Mouse (Mus musculus) kidney, adult 8-10 months (tissue): ENCODE data around the gene Qtrt1.
"Not testable (repeated sequence)": the region's sequence is repeated elsewhere in the genome, so short reads cannot be mapped to it uniquely, and the experiment has no call there.

Source experiments
- DNase-seq, 2 experiments: peaks; one replicate each; pipeline ENCODE4 v3.0.0; 2022

Gene Qtrt1

GRCm38 (mm10) chr9:21453003-21453402, 41.4 kb downstream of the Qtrt1 start:
- no peak for DNase-seq

- no peak for DNase-seq
These were observed 41.8 kb downstream of the Qtrt1 start for GRCm38 (mm10) chr9:21453459-21453858.

GRCm38 (mm10) chr9:21454556-21454955, 42.9 kb downstream of the Qtrt1 start:
- DNase-seq, result no peak

GRCm38 (mm10) chr9:21455103-21455770, 43.6 kb downstream of the Qtrt1 start:
- no peak for DNase-seq

- no peak for DNase-seq
These were observed 44.8 kb downstream of the Qtrt1 start for GRCm38 (mm10) chr9:21456246-21456929.

GRCm38 (mm10) chr9:21456930-21457634, 45.4 kb downstream of the Qtrt1 start:
- no peak for DNase-seq

- DNase-seq, result no peak
These were observed 47.2 kb downstream of the Qtrt1 start for GRCm38 (mm10) chr9:21458821-21459220.

GRCm38 (mm10) chr9:21460400-21460940, 48.8 kb downstream of the Qtrt1 start:
- peak; percentile 53 to 68 for DNase-seq

- peak; percentile 62 to 67 for DNase-seq
These were observed 51.5 kb downstream of the Qtrt1 start for GRCm38 (mm10) chr9:21463138-21463590.

GRCm38 (mm10) chr9:21463766-21464564, 52.3 kb downstream of the Qtrt1 start:
- peak in 1 of 2 experiments; percentile 23 for DNase-seq

GRCm38 (mm10) chr9:21464565-21464928, 52.9 kb downstream of the Qtrt1 start:
- not testable (repeated sequence) for DNase-seq

GRCm38 (mm10) chr9:21469032-21470024, 57.7 kb downstream of the Qtrt1 start:
- DNase-seq, result peak; percentile 31 to 76
